Mouse (Mus musculus): ENCODE measurements around the gene Nat14. TPM values are rescaled to one million over a fixed set of nuclear protein-coding genes. Genes with fewer than 3 reads are reported as not detected.

The Nat14 gene
- total RNA-seq, 2 experiments from 2014 or later, result 57.9 to 67.4 TPM

- no peak for DNase-seq (ENCODE audit: low spot score in 2 of 2)
These were observed 2.7 kb upstream of the Nat14 start for GRCm38 (mm10) chr7:4919096-4919495.

- no peak for DNase-seq (ENCODE audit: low spot score in 2 of 2)
These were observed 1.9 kb upstream of the Nat14 start for GRCm38 (mm10) chr7:4919971-4920370.

GRCm38 (mm10) chr7:4920496-4920895 is 1.3 kb upstream of the Nat14 start:
- no peak for DNase-seq (ENCODE audit: low spot score in 2 of 2)

- no peak for DNase-seq (ENCODE audit: low spot score in 2 of 2)
These were observed 628 bp upstream of the Nat14 start for GRCm38 (mm10) chr7:4920976-4921823.

GRCm38 (mm10) chr7:4922508-4922907 is 680 bp downstream of the Nat14 start:
- peak; percentile 86 to 89 for DNase-seq (ENCODE audit: low spot score in 2 of 2)

- peak; percentile 77 to 89 for DNase-seq (ENCODE audit: low spot score in 2 of 2)
These were observed 1.2 kb downstream of the Nat14 start for GRCm38 (mm10) chr7:4922931-4923565.

- DNase-seq (ENCODE audit: low spot score in 2 of 2), result peak; percentile 65 to 75
These were observed 1.9 kb downstream of the Nat14 start for GRCm38 (mm10) chr7:4923586-4924364.

- DNase-seq (ENCODE audit: low spot score in 2 of 2), result no peak
These were observed 2.7 kb downstream of the Nat14 start for GRCm38 (mm10) chr7:4924483-4924882.

- DNase-seq (ENCODE audit: low spot score in 2 of 2), result no peak
These were observed 3.1 kb downstream of the Nat14 start for GRCm38 (mm10) chr7:4924891-4925301.

GRCm38 (mm10) chr7:4925441-4926381 is 3.9 kb downstream of the Nat14 start, which contains the start of gene Ssc5d:
Ssc5d (plus strand) TSS chr7:4925785.
- DNase-seq (ENCODE audit: low spot score in 2 of 2), result no peak

- DNase-seq (ENCODE audit: low spot score in 2 of 2), result no peak
These were observed 5.0 kb downstream of the Nat14 start for GRCm38 (mm10) chr7:4926849-4927248.

GRCm38 (mm10) chr7:4927711-4928110 is 5.9 kb downstream of the Nat14 start:
- DNase-seq (ENCODE audit: low spot score in 2 of 2), result no peak

- DNase-seq (ENCODE audit: low spot score in 2 of 2), result no peak
These were observed 6.5 kb downstream of the Nat14 start for GRCm38 (mm10) chr7:4928323-4928722.

GRCm38 (mm10) chr7:4933103-4933502 is 11.3 kb downstream of the Nat14 start:
- no peak for DNase-seq (ENCODE audit: low spot score in 2 of 2)

GRCm38 (mm10) chr7:4934160-4934914 is 12.5 kb downstream of the Nat14 start:
- DNase-seq (ENCODE audit: low spot score in 2 of 2), result no peak

- DNase-seq (ENCODE audit: low spot score in 2 of 2), result no peak
These were observed 15.0 kb downstream of the Nat14 start for GRCm38 (mm10) chr7:4936832-4937231.

GRCm38 (mm10) chr7:4937392-4937791 is 15.6 kb downstream of the Nat14 start:
- DNase-seq (ENCODE audit: low spot score in 2 of 2), result no peak

GRCm38 (mm10) chr7:4938456-4938855 is 16.6 kb downstream of the Nat14 start:
- peak; percentile 65 to 77 for DNase-seq (ENCODE audit: low spot score in 2 of 2)

GRCm38 (mm10) chr7:4940068-4940479 is 18.2 kb downstream of the Nat14 start:
- peak; percentile 84 to 86 for DNase-seq (ENCODE audit: low spot score in 2 of 2)

GRCm38 (mm10) chr7:4942673-4943072 is 20.8 kb downstream of the Nat14 start:
- no peak for DNase-seq (ENCODE audit: low spot score in 2 of 2)
